Mouse (Mus musculus): ENCODE measurements around the gene Atic.

DNA sequence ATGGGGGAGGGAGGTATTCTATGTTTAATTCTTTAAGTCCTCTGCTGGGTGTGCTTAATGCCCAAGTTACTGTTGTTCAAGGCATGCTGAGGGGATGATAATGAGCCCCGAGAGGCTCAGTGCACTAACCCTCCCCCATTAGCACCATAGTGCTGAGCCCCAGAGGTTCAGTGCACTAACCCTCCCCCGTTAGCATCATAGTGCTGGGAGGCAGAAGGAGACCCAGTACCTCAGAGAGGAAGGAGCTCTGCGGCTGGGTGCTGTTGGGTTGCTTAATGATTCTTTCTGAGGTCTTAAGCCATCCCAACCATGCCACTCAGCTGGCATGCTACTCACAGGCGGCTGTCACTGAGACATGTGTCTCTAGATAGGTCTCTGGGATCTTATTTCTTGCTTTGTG lies 13.2 kb downstream of the Atic start:
- no peak for TF ChIP-seq CTCF (IDR thresholded peaks at IDR 0.05; ENCODE audit: low read depth, low read length)
- TF ChIP-seq POLR2A (IDR thresholded peaks at IDR 0.05; ENCODE audit: borderline replicate concordance, low read depth, low read length) = no peak

Data from bone marrow macrophage, adult 2 months (primary cell).